Mouse (Mus musculus): ENCODE data around the gene Atp6v1a.

Gene Atp6v1a

GRCm38 (mm10) chr16:44136511-44137021 lies 2.9 kb downstream of the Atp6v1a start:
- no peak for DNase-seq

GRCm38 (mm10) chr16:44133187-44133586 lies 6.3 kb downstream of the Atp6v1a start:
- no peak for DNase-seq

- no peak for DNase-seq
These were observed 7.2 kb downstream of the Atp6v1a start for GRCm38 (mm10) chr16:44132300-44132699.

- DNase-seq = no peak
These were observed 13.1 kb downstream of the Atp6v1a start for GRCm38 (mm10) chr16:44126437-44126836.

- DNase-seq = no peak
These were observed 14.1 kb downstream of the Atp6v1a start for GRCm38 (mm10) chr16:44125436-44125835.

- DNase-seq = no peak
These were observed 14.8 kb downstream of the Atp6v1a start for GRCm38 (mm10) chr16:44124713-44125112.

GRCm38 (mm10) chr16:44123786-44124185 lies 15.7 kb downstream of the Atp6v1a start:
- DNase-seq = peak; percentile 66

GRCm38 (mm10) chr16:44122982-44123725 lies 16.4 kb downstream of the Atp6v1a start:
- peak; percentile 63 for DNase-seq

- peak; percentile 43 for DNase-seq
These were observed 16.9 kb downstream of the Atp6v1a start for GRCm38 (mm10) chr16:44122574-44122973.

GRCm38 (mm10) chr16:44122122-44122521 lies 17.4 kb downstream of the Atp6v1a start:
- no peak for DNase-seq

GRCm38 (mm10) chr16:44119753-44120501 lies 19.6 kb downstream of the Atp6v1a start:
- DNase-seq = no peak

- no peak for DNase-seq
These were observed 30.5 kb downstream of the Atp6v1a start for GRCm38 (mm10) chr16:44109002-44109401.

GRCm38 (mm10) chr16:44105211-44105610 lies 34.3 kb downstream of the Atp6v1a start:
- DNase-seq = no peak

- no peak for DNase-seq
These were observed 35.4 kb downstream of the Atp6v1a start for GRCm38 (mm10) chr16:44103806-44104766.

GRCm38 (mm10) chr16:44102925-44103324 lies 36.6 kb downstream of the Atp6v1a start:
- no peak for DNase-seq

GRCm38 (mm10) chr16:44101181-44101710 lies 38.3 kb downstream of the Atp6v1a start:
- DNase-seq = no peak

GRCm38 (mm10) chr16:44099377-44099776 lies 40.1 kb downstream of the Atp6v1a start:
- DNase-seq = no peak

- DNase-seq = no peak
These were observed 51.9 kb downstream of the Atp6v1a start for GRCm38 (mm10) chr16:44087650-44088049.

- DNase-seq = peak; percentile 42
These were observed 76.2 kb downstream of the Atp6v1a start, which contains the start of gene Gramd1c for GRCm38 (mm10) chr16:44063025-44063894. Gramd1c (minus strand) TSS chr16:44063345.

GRCm38 (mm10) chr16:44061341-44061740 lies 78.2 kb downstream of the Atp6v1a start:
- DNase-seq = no peak

GRCm38 (mm10) chr16:44060604-44061286 lies 78.8 kb downstream of the Atp6v1a start:
- no peak for DNase-seq
